Mouse (Mus musculus): ENCODE results near the gene Rfc3.
"Not testable (repeated sequence)": the region's sequence is repeated elsewhere in the genome, so short reads cannot be mapped to it uniquely, and the experiment has no call there.

Gene Rfc3

DNA sequence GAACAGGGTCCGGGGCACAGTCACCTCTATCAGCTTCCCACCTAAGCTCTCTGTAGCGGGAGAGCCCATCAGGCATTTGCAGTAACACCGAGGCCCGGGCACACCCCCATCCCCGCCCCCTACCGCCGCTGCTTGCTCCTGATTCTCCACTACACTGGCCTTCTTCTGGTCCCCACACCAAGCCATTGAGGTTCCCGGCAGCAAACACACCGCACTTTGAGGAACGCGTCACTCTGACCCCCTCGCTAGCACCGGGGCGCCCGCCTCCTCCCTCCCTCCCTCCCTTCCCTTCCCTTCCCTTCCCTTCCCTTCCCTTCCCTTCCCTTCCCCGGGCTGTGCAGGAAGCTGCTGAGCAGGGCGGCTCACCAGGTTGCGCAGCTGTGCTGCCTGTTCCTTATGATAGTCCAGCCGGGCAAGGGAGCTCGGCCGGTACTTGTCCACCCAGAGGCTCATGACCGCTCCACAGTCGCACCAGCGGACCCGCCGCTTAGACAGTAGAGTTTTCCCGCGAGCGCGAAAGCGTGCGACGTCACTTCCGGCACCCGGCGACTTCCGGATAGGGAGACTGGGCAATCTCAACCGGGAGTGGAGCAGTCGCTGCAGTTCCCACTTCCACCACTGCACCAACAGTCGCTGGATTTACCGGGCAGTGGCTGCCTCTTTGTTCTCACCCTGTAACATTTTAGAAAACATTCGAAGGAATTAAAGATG is at the start of gene Rfc3:
Gene Rfc3, minus strand, starts transcription at position 543 of the 711 bp plus-strand sequence.
- DNase-seq (ENCODE audit: low spot score in 2 of 2) = peak; percentile 90 to 93

DNA sequence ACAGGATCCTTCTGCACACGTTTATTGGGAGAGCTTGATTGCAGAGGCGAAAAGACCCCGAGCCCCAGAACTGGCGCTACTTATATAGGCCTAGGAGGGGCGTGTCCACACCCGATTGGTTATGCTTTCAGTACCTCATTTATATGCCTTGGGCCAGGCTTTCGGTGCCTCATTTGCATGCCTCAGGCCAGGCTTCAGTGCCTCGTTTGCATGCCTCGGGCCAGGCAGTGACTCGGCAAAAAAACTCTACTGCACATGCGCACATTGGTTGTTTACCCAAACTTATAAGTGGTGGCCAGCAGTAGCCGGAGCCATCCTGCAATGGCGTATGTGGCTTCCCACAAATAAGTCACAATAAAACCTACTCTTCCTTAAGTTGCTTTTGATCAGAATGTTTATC is 42.6 kb upstream of the Rfc3 start:
- not testable (repeated sequence) for DNase-seq (ENCODE audit: low spot score in 2 of 2)

DNA sequence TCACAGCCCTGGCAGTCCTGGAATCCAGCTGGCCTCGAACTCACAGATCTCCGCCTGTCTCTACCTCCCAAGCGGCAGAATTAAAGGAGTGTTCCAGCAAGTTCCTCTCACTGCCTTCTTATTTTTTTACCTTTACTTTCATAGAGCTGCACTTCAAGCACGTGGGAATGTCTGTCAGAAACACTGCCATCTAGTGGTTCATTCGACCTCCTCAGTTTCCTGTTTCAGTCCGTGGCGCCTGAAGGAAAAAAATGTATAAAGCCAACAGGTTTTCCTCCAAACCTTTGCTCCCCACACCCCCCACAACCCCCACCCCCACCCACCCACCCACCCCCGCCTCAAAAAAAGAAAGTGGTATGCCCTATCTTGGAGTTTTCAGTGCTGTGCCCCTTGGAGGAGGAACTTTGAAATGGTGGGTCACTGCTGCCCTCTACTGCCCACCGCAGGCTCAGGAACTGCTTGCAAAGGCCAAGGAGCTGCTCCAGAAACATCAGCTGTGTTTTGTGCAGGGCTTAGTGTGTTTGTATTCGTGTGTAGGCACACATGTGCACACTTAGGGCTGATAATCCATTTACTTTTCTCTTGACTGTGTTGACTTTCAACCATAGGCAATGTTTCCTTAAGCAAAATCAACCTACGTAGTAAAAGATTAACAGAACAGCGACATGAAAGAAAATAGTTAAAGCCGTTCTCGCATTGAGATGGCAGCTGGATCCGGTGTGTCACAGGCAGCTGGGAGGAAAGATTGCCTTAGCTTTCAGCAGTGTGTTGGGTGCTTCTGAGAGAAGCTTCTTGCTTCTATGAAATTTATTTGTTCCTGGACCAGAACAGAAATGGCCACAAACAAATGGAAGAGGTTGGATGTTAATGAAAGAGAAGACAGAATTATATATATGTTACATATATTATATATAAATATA is 35.8 kb upstream of the Rfc3 start:
- DNase-seq (ENCODE audit: low spot score in 2 of 2) = peak; percentile 63 to 73

DNA sequence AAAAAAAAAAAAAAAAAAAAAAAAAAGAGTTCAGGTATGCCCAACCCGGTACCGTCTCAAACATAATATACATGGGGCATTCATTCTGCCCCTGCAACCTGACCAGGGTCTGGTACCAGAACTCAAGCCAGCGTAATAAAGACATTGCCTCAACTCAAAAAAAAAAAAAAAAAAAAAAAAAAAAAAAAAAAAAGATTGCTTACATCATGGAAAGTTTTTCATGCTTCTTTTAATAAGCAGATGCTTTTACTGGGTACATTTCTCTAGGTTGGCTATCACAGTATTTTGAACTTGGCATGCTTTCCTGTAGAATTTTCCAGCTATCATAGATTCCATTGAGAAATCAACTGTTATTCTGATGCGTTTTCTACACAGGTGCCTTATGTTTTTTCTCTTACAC is 11.2 kb upstream of the Rfc3 start:
- no peak for DNase-seq (ENCODE audit: low spot score in 2 of 2)

DNA sequence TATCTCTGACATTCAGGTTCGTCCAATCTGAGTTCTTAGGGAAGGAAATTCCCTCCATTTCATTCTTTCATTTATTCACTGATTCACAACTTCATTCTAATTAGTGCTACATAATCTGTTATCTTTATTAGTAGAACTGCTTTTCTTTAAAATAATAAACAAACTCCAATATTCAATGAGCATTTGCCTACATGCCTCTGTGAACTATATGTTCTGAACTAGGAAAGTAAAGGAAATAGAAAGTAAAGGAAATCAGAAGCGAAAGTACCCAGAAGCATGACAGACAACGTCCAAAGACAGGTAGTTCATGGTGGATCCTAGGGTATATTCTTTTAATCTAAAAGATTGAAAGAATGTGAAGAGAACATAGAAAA is 356 bp upstream of the Rfc3 start:
- DNase-seq (ENCODE audit: low spot score in 2 of 2) = no peak

DNA sequence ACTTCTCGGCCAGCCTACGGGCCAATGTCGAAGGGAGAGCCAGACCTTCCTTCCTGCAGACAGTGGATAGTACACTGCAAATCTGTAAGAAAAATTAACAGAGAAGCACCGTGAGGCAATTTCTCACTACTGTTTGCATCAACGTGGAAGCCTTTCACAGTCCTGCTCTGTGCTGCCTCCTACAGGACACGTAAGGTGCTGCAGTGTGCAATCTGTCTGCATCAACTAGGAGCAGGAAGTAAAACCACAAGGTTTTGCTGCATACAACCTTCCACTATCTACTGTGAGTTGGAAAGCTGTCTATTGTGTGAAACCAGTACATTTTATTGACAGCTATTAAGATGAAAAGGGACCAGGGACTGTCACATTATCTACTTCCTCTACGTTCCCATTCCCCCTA is 6.2 kb downstream of the Rfc3 start:
- DNase-seq (ENCODE audit: low spot score in 2 of 2) = no peak

DNA sequence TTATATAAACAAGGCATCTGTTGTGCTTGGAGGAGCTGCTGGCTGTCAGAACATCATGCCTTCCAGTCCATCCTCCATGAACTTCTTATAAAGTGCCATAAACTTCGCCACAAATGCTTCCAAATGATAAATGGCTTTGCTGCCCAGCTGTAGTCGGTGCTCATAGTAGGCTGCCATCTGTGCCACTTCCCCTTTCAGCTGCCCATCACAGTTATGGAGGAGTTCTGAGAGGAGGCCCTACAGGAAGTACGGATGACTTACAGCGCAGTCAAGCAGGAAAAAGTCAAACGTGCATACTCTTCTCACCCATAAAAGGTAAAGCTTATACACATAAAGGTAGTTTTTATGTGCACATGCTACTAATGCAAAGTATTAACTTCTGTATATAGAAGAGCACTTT is 8.2 kb downstream of the Rfc3 start:
- no peak for DNase-seq (ENCODE audit: low spot score in 2 of 2)

DNA sequence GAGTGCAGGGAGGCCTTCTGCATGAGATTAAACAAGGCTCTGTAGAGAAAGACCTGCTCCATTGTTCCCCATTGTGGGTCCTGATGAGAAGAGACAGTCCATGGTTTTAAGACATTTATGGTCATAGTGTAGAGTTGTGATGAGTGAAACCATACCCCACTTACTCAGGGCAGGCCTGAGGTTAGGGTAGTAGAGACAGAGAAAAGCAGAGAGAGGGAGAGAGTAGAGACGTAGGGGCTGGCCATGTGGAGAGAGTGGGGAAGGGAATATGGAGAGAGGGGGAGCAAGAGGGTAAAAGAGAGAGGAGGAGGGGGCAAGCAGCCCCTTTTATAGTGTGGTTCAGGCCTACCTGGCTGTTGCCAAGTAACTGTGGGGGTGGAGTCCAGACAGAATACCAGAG is 8.9 kb downstream of the Rfc3 start:
- no peak for DNase-seq (ENCODE audit: low spot score in 2 of 2)

DNA sequence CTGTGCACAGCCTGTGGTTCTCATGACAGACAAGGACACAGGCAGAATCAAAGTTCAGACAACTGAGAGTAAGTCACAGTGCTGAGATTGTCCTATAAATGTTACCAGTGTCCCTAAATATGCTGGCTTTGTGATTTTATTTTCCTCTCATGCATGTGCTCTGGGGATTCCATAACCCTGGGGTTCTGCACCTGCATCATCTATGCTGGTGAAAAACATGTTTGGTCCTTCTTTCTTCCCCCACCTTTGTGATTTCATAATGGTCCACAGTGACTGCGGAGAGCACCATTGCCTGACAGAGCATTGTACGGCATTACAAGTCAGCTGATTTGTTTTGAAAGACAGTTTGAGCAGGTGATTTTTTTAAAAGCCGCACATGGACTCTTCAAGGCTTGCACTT is 45.1 kb downstream of the Rfc3 start, which contains the start of gene Vmn2r18:
Gene Vmn2r18, minus strand, starts transcription at position 101 of the 400 bp plus-strand sequence.
- DNase-seq (ENCODE audit: low spot score in 2 of 2) = no peak

DNA sequence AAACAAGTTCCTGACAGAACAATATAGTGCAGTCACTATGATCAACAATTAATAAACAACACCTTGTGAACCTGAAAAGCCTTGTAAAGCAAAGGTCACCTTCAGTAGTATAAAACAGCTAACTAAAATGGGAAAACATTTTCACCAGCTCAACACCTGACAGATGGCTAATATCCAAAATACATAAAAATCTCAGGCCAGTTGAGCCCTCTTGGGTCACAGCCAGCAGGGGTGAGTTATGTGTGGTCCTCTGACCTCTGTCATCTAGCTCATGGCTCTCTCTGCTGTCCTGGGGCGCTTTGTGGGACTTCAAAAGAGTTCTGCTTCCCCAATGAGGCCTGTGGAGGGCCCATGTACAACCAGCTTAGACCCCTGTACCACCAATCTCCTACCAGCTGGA is 49.3 kb downstream of the Rfc3 start:
- DNase-seq (ENCODE audit: low spot score in 2 of 2) = no peak
